ENCODE assay signal across 13 mouse cellular contexts in genomic region chr8:70801156-70801555, GRCm38 (mm10). TPM values are rescaled to one million over a fixed set of nuclear protein-coding genes. Genes with fewer than 3 reads are reported as not detected.
DNase-seq lines count a peak whose midpoint lies in the region; TF ChIP-seq lines count a peak whose summit lies in the region.
"Had no signal": no experiment of that assay in that cellular context is flagged by ENCODE, and none has a peak within 500 bp of the region (broad histone marks: within the 10 kb centered on the region; RNA-seq: fewer than 3 reads in every experiment).

No protein-coding gene starts in this region.

- peak; percentile 87 to 89 for DNase-seq in left cerebral cortex, adult 18-20 months (ENCODE audit: low spot score in 2 of 2)
- no peak for DNase-seq in left cerebral cortex, postnatal 4 days
- peak; percentile 76 to 95 for DNase-seq in left cerebral cortex, postnatal 25 days (ENCODE audit: low spot score in 2 of 2)
- peak; percentile 67 to 72 for DNase-seq in thymus, postnatal 10 days (ENCODE audit: low spot score in 2 of 2)
- no peak for DNase-seq in Muller cell, postnatal 12 days (ENCODE audit: inconsistent ontology term)
- no peak for DNase-seq in embryo, embryonic 10.5 days (ENCODE audit: low spot score)
- DNase-seq in spleen, postnatal 14 days (ENCODE audit: low spot score in 2 of 2), result no peak
- DNase-seq: liver, embryonic 13.5 days; retina, postnatal 1 day had no signal

- H3K4me3 ChIP-seq in cortical plate, adult 2 months (ENCODE audit: insufficient read depth, low read length), result no peak overlapping the region
- H3K4me3 ChIP-seq: erythroblast, embryonic 14.5 days; liver, embryonic 13.5 days had no signal

- intact Hi-C loops in left cerebral cortex, postnatal 4 days (cut with DNase I), result no loop called here
- intact Hi-C loops in left cerebral cortex, postnatal 25 days (cut with DNase I), result loop anchor here (2.0 kb wide), 1 partner anchor 48 kb away; no protein-coding TSS in a partner anchor

- TF ChIP-seq CTCF in cortical plate, adult 2 months (IDR thresholded peaks at IDR 0.05; ENCODE audit: extremely low read depth, insufficient read depth, low read length), result no peak

- TF ChIP-seq POLR2A in cortical plate, adult 2 months (IDR thresholded peaks at IDR 0.05; ENCODE audit: extremely low read depth, insufficient read depth, low read length), result peak; percentile 37; the same call in 1 of the 2 replicates

- H3K4me1 ChIP-seq in cortical plate, adult 2 months (ENCODE audit: control insufficient read depth, insufficient read depth, low read length), result peaks cover 7% of the 10 kb centered on the region

- H3K27ac ChIP-seq in cortical plate, adult 2 months (ENCODE audit: insufficient read depth, low read length), result no peak overlapping the region
- H3K27ac ChIP-seq: liver, embryonic 13.5 days had no signal

RNA-seq across cellular contexts. Expression of gene Mast3, which starts 3.7 kb away (rescaled TPM):
- total RNA-seq in left cerebral cortex, adult 18-20 months (2021), result 100 to 1,000 TPM; 317 to 334 TPM
- total RNA-seq in left cerebral cortex, postnatal 4 days (2021), result 10 to 100 TPM; 78.2 to 86.3 TPM
- polyA plus RNA-seq in cortical plate, adult 2 months (2012; rRNA removed), result 265 and 282 TPM in 2 replicates
- 100 to 1,000 TPM; 298 to 350 TPM for total RNA-seq in left cerebral cortex, postnatal 25 days (2021)

RNA-seq across cellular contexts. Expression of gene Il12rb1, which starts 7.1 kb away (rescaled TPM):
- under 1 TPM; 0.63 to 0.77 TPM for total RNA-seq in left cerebral cortex, adult 18-20 months (2021)
- total RNA-seq in left cerebral cortex, postnatal 4 days (2021), result under 1 TPM; 0.20 to 0.22 TPM
- polyA plus RNA-seq in cortical plate, adult 2 months (2012; rRNA removed), result 1.1 TPM in 2 replicates
- under 1 TPM; 0.80 to 0.83 TPM for total RNA-seq in left cerebral cortex, postnatal 25 days (2021)
- total RNA-seq: gastrocnemius, adult 8-10 months had no signal
- polyA plus RNA-seq: heart, postnatal 0 days had no signal

RNA-seq across cellular contexts. Expression of gene Pik3r2, which starts 24.6 kb away (rescaled TPM):
- total RNA-seq in left cerebral cortex, adult 18-20 months (2021), result 100 to 1,000 TPM; 150 to 153 TPM
- total RNA-seq in left cerebral cortex, postnatal 4 days (2021), result 100 to 1,000 TPM; 187 to 198 TPM
- 177 and 193 TPM in 2 replicates for polyA plus RNA-seq in cortical plate, adult 2 months (2012; rRNA removed)
- total RNA-seq in left cerebral cortex, postnatal 25 days (2021), result 100 to 1,000 TPM; 150 to 152 TPM

RNA-seq across cellular contexts. Expression of gene Arrdc2, which starts 38.4 kb away (rescaled TPM):
- total RNA-seq in left cerebral cortex, adult 18-20 months (2021), result 10 to 100 TPM; 12.0 to 13.3 TPM
- total RNA-seq in left cerebral cortex, postnatal 4 days (2021), result 10 to 100 TPM; 13.0 to 14.9 TPM
- 31.4 and 35.1 TPM in 2 replicates for polyA plus RNA-seq in cortical plate, adult 2 months (2012; rRNA removed)
- total RNA-seq in left cerebral cortex, postnatal 25 days (2021), result 10 to 100 TPM in 1 of 2 experiments, 1 to 10 TPM in 1; 9.5 to 12.2 TPM

RNA-seq across cellular contexts. Expression of gene Mpv17l2, which starts 40.4 kb away (rescaled TPM):
- total RNA-seq in left cerebral cortex, adult 18-20 months (2021), result 10 to 100 TPM; 31.3 to 31.4 TPM
- total RNA-seq in left cerebral cortex, postnatal 4 days (2021), result 10 to 100 TPM; 31.7 to 32.6 TPM
- polyA plus RNA-seq in cortical plate, adult 2 months (2012; rRNA removed), result 51.6 and 59.2 TPM in 2 replicates
- total RNA-seq in left cerebral cortex, postnatal 25 days (2021), result 10 to 100 TPM; 34.5 to 43.2 TPM

Comparison
In these comparisons a context has a peak if more than half of its experiments do, and no peak if none do; other contexts are left out.
1. DNase-seq: peak in left cerebral cortex, adult 18-20 months (2 of 2), left cerebral cortex, postnatal 25 days (2 of 2) and thymus, postnatal 10 days (2 of 2); none in left cerebral cortex, postnatal 4 days (single experiment), Muller cell, postnatal 12 days (single experiment), embryo, embryonic 10.5 days (single experiment) and spleen, postnatal 14 days (0 of 2).